Mouse (Mus musculus) left cerebral cortex, postnatal 36 days (tissue): ENCODE data around the gene Col6a2. TPM values are rescaled to one million over a fixed set of nuclear protein-coding genes. Genes with fewer than 3 reads are reported as not detected.

ENCODE experiments used
- DNase-seq, 2 experiments: peaks; one replicate each; pipeline ENCODE4 v3.0.0; 2021 to 2022; ENCODE audit warnings: low spot score in 2 of 2, mixed read lengths in 1 of 2
- intact Hi-C: fragments of 180-260 bp; cut with DNase I; formaldehyde crosslinking; loops from one replicate; pipeline ENCODE4 v1.15.1; 2025
- total RNA-seq, 2 experiments: library from RNA; stranded (reverse); gene quantifications; 2 replicates each; pipeline ENCODE4 v1.2.3; 2021

The Col6a2 gene
- total RNA-seq, 2 experiments from 2014 or later = 7.4 to 10.1 TPM

GRCm38 (mm10) chr10:76641894-76642627, 18.6 kb upstream of the Col6a2 start:
- intact Hi-C loops = no loop called here

GRCm38 (mm10) chr10:76639952-76640351, 16.5 kb upstream of the Col6a2 start:
- no peak for DNase-seq
- intact Hi-C loops = no loop called here

More at GRCm38 (mm10) chr10:76641894-76642627, 18.6 kb upstream of the Col6a2 start:
- DNase-seq = no peak

- DNase-seq = no peak
- intact Hi-C loops = no loop called here
These were observed 13.2 kb upstream of the Col6a2 start for GRCm38 (mm10) chr10:76636601-76637000.

GRCm38 (mm10) chr10:76636026-76636425, 12.6 kb upstream of the Col6a2 start:
- no peak for DNase-seq
- intact Hi-C loops = no loop called here

- no peak for DNase-seq
- intact Hi-C loops = no loop called here
These were observed 11.2 kb upstream of the Col6a2 start for GRCm38 (mm10) chr10:76634584-76634983.

GRCm38 (mm10) chr10:76634094-76634571, 10.7 kb upstream of the Col6a2 start:
- DNase-seq = no peak
- intact Hi-C loops = no loop called here

GRCm38 (mm10) chr10:76632630-76633029, 9.2 kb upstream of the Col6a2 start:
- intact Hi-C loops = no loop called here
- peak; percentile 38 to 49 for DNase-seq

GRCm38 (mm10) chr10:76630657-76631056, 7.2 kb upstream of the Col6a2 start:
- intact Hi-C loops = no loop called here
- no peak for DNase-seq

GRCm38 (mm10) chr10:76627714-76628113, 4.3 kb upstream of the Col6a2 start:
- intact Hi-C loops = loop anchor here (10.0 kb wide), 1 partner anchor 173 kb away; no protein-coding TSS in a partner anchor
- DNase-seq = no peak

- intact Hi-C loops = loop anchor here (10.0 kb wide), 1 partner anchor 170 kb away; no protein-coding TSS in a partner anchor
- DNase-seq = no peak
These were observed 1.5 kb upstream of the Col6a2 start for GRCm38 (mm10) chr10:76624903-76625302.

- no peak for DNase-seq
- intact Hi-C loops = loop anchor here (2.0 to 10.0 kb wide), 2 partner anchors 111 to 169 kb away; no protein-coding TSS in a partner anchor
These were observed 304 bp upstream of the Col6a2 start for GRCm38 (mm10) chr10:76623734-76624133.

- intact Hi-C loops = loop anchor here (2.0 to 10.0 kb wide), 2 partner anchors 112 to 168 kb away; no protein-coding TSS in a partner anchor
- DNase-seq = no peak
These were observed 1.0 kb downstream of the Col6a2 start for GRCm38 (mm10) chr10:76622411-76622810.

GRCm38 (mm10) chr10:76612473-76612872, 11.0 kb downstream of the Col6a2 start:
- DNase-seq = no peak
- intact Hi-C loops = no loop called here

- intact Hi-C loops = no loop called here
- DNase-seq = no peak
These were observed 20.7 kb downstream of the Col6a2 start for GRCm38 (mm10) chr10:76602690-76603089.

GRCm38 (mm10) chr10:76596338-76596737, 27.1 kb downstream of the Col6a2 start:
- DNase-seq = no peak
- intact Hi-C loops = no loop called here

- intact Hi-C loops = no loop called here
- no peak for DNase-seq
These were observed 33.2 kb downstream of the Col6a2 start for GRCm38 (mm10) chr10:76590197-76590596.

- no peak for DNase-seq
- intact Hi-C loops = no loop called here
These were observed 37.2 kb downstream of the Col6a2 start for GRCm38 (mm10) chr10:76586190-76586589.

GRCm38 (mm10) chr10:76584138-76584537, 39.3 kb downstream of the Col6a2 start:
- intact Hi-C loops = no loop called here
- DNase-seq = no peak

- intact Hi-C loops = no loop called here
These were observed 46.5 kb downstream of the Col6a2 start for GRCm38 (mm10) chr10:76576920-76577319.

GRCm38 (mm10) chr10:76575374-76575773, 48.1 kb downstream of the Col6a2 start, which contains the start of gene Ftcd:
Gene Ftcd (plus strand): TSS chr10:76575648.
- DNase-seq = no peak
- intact Hi-C loops = no loop called here

More at GRCm38 (mm10) chr10:76576920-76577319, 46.5 kb downstream of the Col6a2 start:
- no peak for DNase-seq

- DNase-seq = no peak
- intact Hi-C loops = no loop called here
These were observed 51.3 kb downstream of the Col6a2 start for GRCm38 (mm10) chr10:76572151-76572550.
